ENCODE assay signal across 17 mouse cellular contexts in the genomic region with DNA sequence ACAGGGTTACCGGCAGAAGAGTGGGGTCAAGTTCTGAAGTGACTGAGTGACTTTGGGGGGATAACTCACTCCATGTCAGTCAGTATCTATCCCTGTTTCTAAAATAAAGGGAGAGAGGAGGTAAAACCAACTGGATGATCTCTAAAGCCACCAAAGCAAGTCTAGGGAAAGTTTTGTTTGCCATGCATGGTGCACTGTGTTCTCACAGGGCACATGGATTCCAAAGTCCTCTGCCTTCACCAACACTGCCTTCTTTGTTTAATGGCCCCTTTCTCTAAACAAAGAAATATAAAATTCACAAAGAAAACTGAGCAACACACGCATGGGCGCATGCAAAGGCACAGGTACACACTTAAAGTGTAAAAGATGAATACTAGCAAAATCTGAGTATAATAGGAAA.
"Had no signal": no experiment of that assay in that cellular context is flagged by ENCODE, and none has a peak within 500 bp of the region (broad histone marks: within the 10 kb centered on the region; RNA-seq: fewer than 3 reads in every experiment).

No protein-coding gene starts in this region.

- H3K9ac ChIP-seq: lung, embryonic 15.5 days; midbrain, embryonic 13.5 days; midbrain, embryonic 15.5 days; neural tube, embryonic 12.5 days; stomach, embryonic 15.5 days had no signal

- H3K4me3 ChIP-seq: lung, embryonic 15.5 days; megakaryocyte, embryonic 14.5 days; midbrain, embryonic 13.5 days; midbrain, embryonic 15.5 days; neural tube, embryonic 12.5 days; stomach, embryonic 15.5 days had no signal

- H3K36me3 ChIP-seq: lung, embryonic 15.5 days; midbrain, embryonic 13.5 days; midbrain, embryonic 15.5 days; neural tube, embryonic 12.5 days; stomach, embryonic 15.5 days had no signal

- H3K27me3 ChIP-seq: lung, embryonic 15.5 days; megakaryocyte, embryonic 14.5 days; neural tube, embryonic 12.5 days; stomach, embryonic 15.5 days had no signal

- DNase-seq: lung, adult 2 months; lung, postnatal 14 days; lung, postnatal 36 days; right cerebral cortex, postnatal 14 days; thymus, adult 2 months; thymus, postnatal 25 days; thymus, postnatal 4 days had no signal

- H3K9me3 ChIP-seq: lung, embryonic 15.5 days; midbrain, embryonic 13.5 days; midbrain, embryonic 15.5 days; neural tube, embryonic 12.5 days; stomach, embryonic 15.5 days had no signal

- H3K27ac ChIP-seq: lung, embryonic 15.5 days; macrophage; midbrain, embryonic 13.5 days; midbrain, embryonic 15.5 days; neural tube, embryonic 12.5 days; stomach, postnatal 0 days had no signal

- H3K4me2 ChIP-seq: lung, embryonic 15.5 days; midbrain, embryonic 11.5 days; midbrain, embryonic 13.5 days; midbrain, embryonic 15.5 days; neural tube, embryonic 12.5 days; stomach, embryonic 15.5 days had no signal

- ATAC-seq: lung, postnatal 0 days; midbrain, embryonic 13.5 days; midbrain, embryonic 15.5 days had no signal

- H3K4me1 ChIP-seq: lung, embryonic 15.5 days; midbrain, embryonic 13.5 days; midbrain, embryonic 15.5 days; neural tube, embryonic 12.5 days had no signal
